Mouse (Mus musculus) neural tube, embryonic 12.5 days (tissue): ENCODE results near the gene Krt34. TPM values are rescaled to one million over a fixed set of nuclear protein-coding genes. Genes with fewer than 3 reads are reported as not detected.

Experiments used
- ATAC-seq: fragments of 200-750 bp; cut with Nextera tagmentation; 2 replicates; pipeline ENCODE4 v1.8.0; 2017; ENCODE audit warnings: low read depth, mild to moderate bottlenecking, moderate TSS enrichment, moderate library complexity; ENCODE audit not compliant: low FRiP score
- H3K27ac ChIP-seq: fragments of 300-500 bp; sonication (generic); 2 replicates; pipeline ENCODE4 v1.5.1; 2016
- H3K27me3 ChIP-seq: fragments of 300-500 bp; sonication (generic); replicated peaks from 2 replicates; pipeline ENCODE4 v1.6.1; 2016; ENCODE audit warnings: mild to moderate bottlenecking
- H3K36me3 ChIP-seq: fragments of 300-500 bp; sonication (generic); 2 replicates; pipeline ENCODE4 v1.6.1; 2016; ENCODE audit warnings: mild to moderate bottlenecking
- H3K4me1 ChIP-seq: fragments of 300-500 bp; sonication (generic); 2 replicates; pipeline ENCODE4 v1.6.1; 2016
- H3K4me2 ChIP-seq: fragments of 300-500 bp; sonication (generic); replicated peaks from 2 replicates; pipeline ENCODE4 v1.6.1; 2016; ENCODE audit warnings: mild to moderate bottlenecking
- H3K4me3 ChIP-seq: fragments of 300-500 bp; sonication (generic); 2 replicates; pipeline ENCODE4 v1.5.1; 2016
- H3K9ac ChIP-seq: fragments of 300-500 bp; sonication (generic); 2 replicates; pipeline ENCODE4 v1.6.1; 2016; ENCODE audit warnings: mild to moderate bottlenecking
- H3K9me3 ChIP-seq: fragments of 300-500 bp; sonication (generic); 2 replicates; pipeline ENCODE4 v1.6.1; 2016; ENCODE audit warnings: mild to moderate bottlenecking
- WGBS: fragments of 180-500 bp; shearing (Covaris S2); methylation state at CpG from one replicate; pipeline ENCODE4 v1.1.7; 2016; 5-methylcytosine and 5-hydroxymethylcytosine counted together
- polyA plus RNA-seq: library from polyadenylated mRNA; unstranded; fragments of >200 nt; fragmentation: Nextera tagmentation; extraction: Ambion mirVana; gene quantifications from 2 replicates; pipeline ENCODE4 v1.2.1, GENCODE M21; 2016

Krt34 gene
- polyA plus RNA-seq: not detected in 2 replicates

GRCm38 (mm10) chr11:100041454-100041853, at the start of gene Krt34:
Gene Krt34 (minus strand): TSS chr11:100041554.
- H3K9ac ChIP-seq: no peak within 1 kb of the TSS

GRCm38 (mm10) chr11:100088378-100089025, 47.1 kb upstream of the Krt34 start:
- Histone ChIP-seq H3K36me3 (no peaks in the 10 kb centered on the region), H3K9ac (no peak overlapping the region), H3K27ac (no peak overlapping the region), H3K4me1 (no peaks in the 10 kb centered on the region), H3K27me3 (no peaks in the 10 kb centered on the region), H3K9me3 (no peaks in the 10 kb centered on the region; the same call in 1 of the 2 replicates), H3K4me3 (no peak overlapping the region), H3K4me2 (no peak overlapping the region)
- no peak for ATAC-seq
- WGBS: 75% methylated on average over 7 of the region's 7 CpGs

More at GRCm38 (mm10) chr11:100041454-100041853, at the start of gene Krt34:
- Histone ChIP-seq H3K4me1 (no peaks in the 10 kb centered on the region), H3K36me3 (no peaks in the 10 kb centered on the region), H3K27ac (no peak within 1 kb of the TSS), H3K27me3 (no peaks in the 10 kb centered on the region), H3K4me3 (no peak within 1 kb of the TSS), H3K9me3 (no peaks in the 10 kb centered on the region), H3K4me2 (no peak within 1 kb of the TSS)
- 90% methylated on average over 6 of the region's 6 CpGs for WGBS
- no peak for ATAC-seq

GRCm38 (mm10) chr11:100087861-100088260, 46.5 kb upstream of the Krt34 start, which contains the start of gene Krt32:
Gene Krt32 (minus strand): TSS chr11:100088226.
- WGBS: 95% methylated on average over 10 of the region's 10 CpGs
- Histone ChIP-seq H3K4me3 (no peak within 1 kb of the TSS), H3K4me1 (no peaks in the 10 kb centered on the region), H3K27me3 (no peaks in the 10 kb centered on the region), H3K9ac (no peak within 1 kb of the TSS), H3K36me3 (no peaks in the 10 kb centered on the region), H3K4me2 (no peak within 1 kb of the TSS), H3K9me3 (no peaks in the 10 kb centered on the region; the same call in 1 of the 2 replicates), H3K27ac (no peak within 1 kb of the TSS)
- no peak for ATAC-seq

- no peak for ATAC-seq
- no peak overlapping the region for H3K4me3 ChIP-seq
- H3K27ac ChIP-seq: no peak overlapping the region
- WGBS: 72% methylated on average over 1 of the region's 1 CpGs
- no peaks in the 10 kb centered on the region for H3K4me1 ChIP-seq
- H3K9me3 ChIP-seq: no peaks in the 10 kb centered on the region
- H3K4me2 ChIP-seq: no peak overlapping the region
- no peaks in the 10 kb centered on the region for H3K36me3 ChIP-seq
- no peak overlapping the region for H3K9ac ChIP-seq
- H3K27me3 ChIP-seq: no peaks in the 10 kb centered on the region
Observed at GRCm38 (mm10) chr11:100073873-100074272, 32.5 kb upstream of the Krt34 start.

GRCm38 (mm10) chr11:100067293-100068036, 26.1 kb upstream of the Krt34 start:
- Histone ChIP-seq H3K9me3 (no peaks in the 10 kb centered on the region), H3K27ac (no peak overlapping the region), H3K9ac (no peak overlapping the region), H3K36me3 (no peaks in the 10 kb centered on the region), H3K4me1 (no peaks in the 10 kb centered on the region), H3K27me3 (no peaks in the 10 kb centered on the region), H3K4me2 (no peak overlapping the region), H3K4me3 (no peak overlapping the region)
- 81% methylated on average over 17 of the region's 17 CpGs for WGBS
- ATAC-seq: no peak

GRCm38 (mm10) chr11:100066236-100067010, 25.1 kb upstream of the Krt34 start:
- WGBS: 79% methylated on average over 12 of the region's 12 CpGs
- H3K9me3 ChIP-seq: no peaks in the 10 kb centered on the region
- no peak overlapping the region for H3K4me3 ChIP-seq
- H3K27me3 ChIP-seq: no peaks in the 10 kb centered on the region
- no peak overlapping the region for H3K27ac ChIP-seq
- ATAC-seq: no peak
- H3K4me2 ChIP-seq: no peak overlapping the region
- H3K36me3 ChIP-seq: no peaks in the 10 kb centered on the region
- no peaks in the 10 kb centered on the region for H3K4me1 ChIP-seq
- no peak overlapping the region for H3K9ac ChIP-seq

- Histone ChIP-seq H3K9ac (no peak overlapping the region), H3K27me3 (no peaks in the 10 kb centered on the region), H3K27ac (no peak overlapping the region), H3K36me3 (no peaks in the 10 kb centered on the region), H3K9me3 (no peaks in the 10 kb centered on the region), H3K4me2 (no peak overlapping the region), H3K4me1 (no peaks in the 10 kb centered on the region), H3K4me3 (no peak overlapping the region)
- no peak for ATAC-seq
- WGBS: 75% methylated on average over 8 of the region's 8 CpGs
Observed at GRCm38 (mm10) chr11:100058875-100059274, 17.5 kb upstream of the Krt34 start.

- Histone ChIP-seq H3K36me3 (no peaks in the 10 kb centered on the region), H3K4me3 (no peak overlapping the region), H3K27me3 (no peaks in the 10 kb centered on the region), H3K9me3 (no peaks in the 10 kb centered on the region), H3K27ac (no peak overlapping the region), H3K4me2 (no peak overlapping the region), H3K9ac (no peak overlapping the region), H3K4me1 (no peaks in the 10 kb centered on the region)
- no peak for ATAC-seq
- 78% methylated on average over 9 of the region's 9 CpGs for WGBS
Observed at GRCm38 (mm10) chr11:100055686-100056655, 14.6 kb upstream of the Krt34 start.

- H3K4me2 ChIP-seq: no peak within 1 kb of the TSS
- H3K9ac ChIP-seq: no peak within 1 kb of the TSS
- WGBS: 89% methylated on average over 3 of the region's 3 CpGs
Observed at GRCm38 (mm10) chr11:100050451-100050850, 9.1 kb upstream of the Krt34 start, which contains the start of gene Krt31. Gene Krt31 (minus strand): TSS chr11:100050551.

GRCm38 (mm10) chr11:100047193-100047592, 5.8 kb upstream of the Krt34 start:
- Histone ChIP-seq H3K27ac (no peak overlapping the region), H3K4me2 (no peak overlapping the region), H3K9me3 (no peaks in the 10 kb centered on the region), H3K4me3 (no peak overlapping the region), H3K36me3 (no peaks in the 10 kb centered on the region), H3K27me3 (no peaks in the 10 kb centered on the region), H3K9ac (no peak overlapping the region), H3K4me1 (no peaks in the 10 kb centered on the region)
- no peak for ATAC-seq
- 90% methylated on average over 2 of the region's 2 CpGs for WGBS

More at GRCm38 (mm10) chr11:100050451-100050850, 9.1 kb upstream of the Krt34 start, which contains the start of gene Krt31:
- Histone ChIP-seq H3K4me3 (no peak within 1 kb of the TSS), H3K9me3 (no peaks in the 10 kb centered on the region), H3K27me3 (no peaks in the 10 kb centered on the region), H3K27ac (no peak within 1 kb of the TSS), H3K36me3 (no peaks in the 10 kb centered on the region), H3K4me1 (no peaks in the 10 kb centered on the region)
- ATAC-seq: no peak

- 83% methylated on average over 6 of the region's 6 CpGs for WGBS
- H3K4me1 ChIP-seq: no peaks in the 10 kb centered on the region
- no peak for ATAC-seq
Observed at GRCm38 (mm10) chr11:100046303-100046866, 5.0 kb upstream of the Krt34 start.

More at GRCm38 (mm10) chr11:100046303-100046866, 5.0 kb upstream of the Krt34 start:
- no peak overlapping the region for H3K9ac ChIP-seq
- no peak overlapping the region for H3K4me3 ChIP-seq
- H3K36me3 ChIP-seq: no peaks in the 10 kb centered on the region
- H3K27ac ChIP-seq: no peak overlapping the region
- no peaks in the 10 kb centered on the region for H3K9me3 ChIP-seq
- no peak overlapping the region for H3K4me2 ChIP-seq
- H3K27me3 ChIP-seq: no peaks in the 10 kb centered on the region
